Mouse (Mus musculus) spleen, postnatal 14 days (tissue): ENCODE results near the gene Pfas.

Experiments
- DNase-seq, 2 experiments: peaks; one replicate each; pipeline ENCODE4 v3.0.0; 2021 to 2022; ENCODE audit warnings: low spot score in 2 of 2

Pfas gene

DNA sequence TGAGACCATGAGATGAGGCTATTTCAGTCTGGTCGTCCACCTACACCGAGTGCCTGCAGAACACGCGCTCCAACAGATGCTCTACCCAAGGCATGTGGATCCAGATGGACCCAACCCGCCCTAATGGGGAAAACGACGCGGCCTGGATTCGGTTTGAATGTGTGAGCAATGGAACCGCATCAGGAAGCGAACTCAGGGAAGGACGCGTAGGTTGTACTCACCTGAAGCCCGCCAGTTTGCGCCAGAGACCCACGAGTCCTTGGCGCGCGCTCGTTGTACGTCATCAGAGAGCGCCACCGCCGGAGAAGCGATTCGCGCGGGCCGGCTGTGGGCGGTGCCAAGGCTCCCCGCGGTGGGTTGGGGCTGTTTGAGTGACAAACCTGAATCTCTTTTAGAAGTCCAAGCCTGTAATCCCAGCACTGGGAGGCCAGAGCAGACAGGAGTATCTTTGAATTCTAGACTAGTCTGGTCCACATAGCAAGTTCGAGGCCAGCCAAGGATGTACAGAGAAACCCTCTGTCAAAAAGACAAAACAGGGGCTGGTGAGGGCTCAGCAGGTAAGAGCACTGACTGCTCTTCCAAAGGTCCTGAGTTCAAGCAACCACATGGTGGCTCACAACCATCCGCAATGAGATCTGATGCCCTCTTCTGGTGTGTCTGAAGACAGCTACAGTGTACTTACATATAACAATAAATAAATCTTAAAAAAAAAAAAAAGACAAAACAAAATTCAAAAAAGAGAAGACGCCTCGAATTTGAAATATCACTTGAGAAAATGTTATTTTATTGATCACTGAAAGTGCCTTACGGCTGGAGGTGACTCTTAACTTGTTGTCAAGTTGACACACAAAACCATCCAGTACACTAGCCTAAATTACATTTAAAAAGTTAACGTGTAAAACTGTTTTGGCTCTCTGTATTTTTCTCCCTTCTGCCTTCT is at the start of gene Pfas:
Pfas (minus strand) TSS at position 279 of the 940 bp plus-strand sequence.
- peak; percentile 83 to 96 for DNase-seq

DNA sequence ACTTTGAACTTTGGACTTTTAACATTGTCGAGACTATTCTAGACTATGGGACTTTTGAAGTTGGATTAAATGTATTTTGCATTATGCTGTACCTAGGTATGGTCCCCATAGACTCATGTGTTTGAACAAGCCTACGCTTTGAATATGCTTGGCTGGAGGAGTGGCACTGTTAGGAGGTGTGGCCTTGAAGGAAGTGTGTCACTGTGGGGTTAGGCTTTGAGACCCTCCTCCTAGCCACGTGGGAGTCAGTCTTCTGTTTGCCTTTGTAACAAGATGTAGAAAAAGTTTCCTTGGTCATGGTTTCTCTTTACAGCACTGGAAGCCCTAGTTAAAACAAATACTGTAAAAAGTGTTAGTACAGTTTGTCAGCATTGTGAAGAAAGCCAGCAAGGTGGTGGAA is 45.6 kb upstream of the Pfas start:
- no peak for DNase-seq

DNA sequence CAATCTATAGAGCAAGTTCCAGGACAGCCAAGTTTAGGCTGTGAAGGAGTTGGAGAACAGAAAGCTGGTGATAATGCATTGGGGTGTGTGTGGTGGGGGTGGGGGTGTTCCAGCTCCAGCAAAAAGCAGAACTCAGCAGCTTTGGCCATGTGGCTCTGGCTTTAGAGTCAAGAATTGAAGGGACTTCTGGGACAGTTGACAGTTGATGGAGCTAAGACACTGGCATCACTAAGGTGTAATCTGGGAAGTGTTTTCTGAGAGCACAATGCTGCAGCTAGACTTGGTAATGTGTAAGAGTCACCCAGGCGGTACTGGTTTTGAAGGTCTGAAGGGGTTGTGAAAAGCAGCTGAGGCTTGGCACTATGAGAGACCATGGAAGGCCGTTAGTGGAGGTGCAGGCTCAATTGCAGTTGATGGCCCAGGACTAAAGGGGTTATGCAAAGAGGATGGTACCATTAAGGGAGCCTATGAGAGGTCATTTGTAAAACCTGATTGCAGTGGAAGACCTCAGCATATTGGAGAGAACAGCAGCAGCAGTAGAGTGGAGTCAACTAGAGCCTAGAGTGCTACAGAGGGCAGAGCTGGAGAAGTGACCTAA is 44.7 kb upstream of the Pfas start:
- no peak for DNase-seq

DNA sequence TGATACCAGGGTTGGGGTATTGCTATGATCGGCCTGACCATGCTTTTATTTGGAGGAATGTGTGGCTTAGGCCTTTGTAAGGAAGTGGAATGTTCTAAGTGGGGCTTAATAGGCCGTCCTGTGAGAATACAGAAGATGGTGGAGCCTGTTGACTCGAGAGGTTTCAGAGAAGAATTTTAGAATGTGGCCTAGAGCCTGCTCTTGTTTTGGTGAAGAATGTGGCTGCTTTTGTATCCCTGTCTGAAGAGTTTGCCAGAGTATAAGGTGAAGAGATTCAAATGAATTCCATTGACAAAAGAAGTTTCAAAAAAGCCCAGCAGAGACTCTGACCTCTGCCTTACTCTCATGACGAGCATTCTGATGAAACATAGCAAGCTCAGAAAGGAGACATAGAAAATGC is 43.5 kb upstream of the Pfas start:
- DNase-seq: no peak

DNA sequence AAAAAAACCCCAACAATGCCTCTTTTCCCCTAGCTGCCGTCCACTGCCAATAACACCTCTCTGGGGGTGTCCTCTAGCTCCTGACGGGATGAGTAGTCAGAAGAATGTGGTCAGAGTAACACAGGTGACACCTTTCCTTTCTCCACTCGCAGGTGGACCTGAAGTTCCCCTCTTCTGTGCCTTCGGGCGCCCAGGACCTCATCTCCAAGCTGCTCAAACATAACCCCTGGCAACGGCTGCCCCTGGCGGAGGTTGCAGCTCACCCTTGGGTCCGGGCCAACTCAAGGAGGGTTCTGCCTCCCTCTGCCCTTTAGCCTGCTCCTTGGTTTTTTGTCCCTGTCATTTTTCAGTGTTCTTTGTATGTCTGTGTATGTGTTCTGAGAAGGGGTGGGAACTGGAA is 42.5 kb upstream of the Pfas start:
- no peak for DNase-seq

DNA sequence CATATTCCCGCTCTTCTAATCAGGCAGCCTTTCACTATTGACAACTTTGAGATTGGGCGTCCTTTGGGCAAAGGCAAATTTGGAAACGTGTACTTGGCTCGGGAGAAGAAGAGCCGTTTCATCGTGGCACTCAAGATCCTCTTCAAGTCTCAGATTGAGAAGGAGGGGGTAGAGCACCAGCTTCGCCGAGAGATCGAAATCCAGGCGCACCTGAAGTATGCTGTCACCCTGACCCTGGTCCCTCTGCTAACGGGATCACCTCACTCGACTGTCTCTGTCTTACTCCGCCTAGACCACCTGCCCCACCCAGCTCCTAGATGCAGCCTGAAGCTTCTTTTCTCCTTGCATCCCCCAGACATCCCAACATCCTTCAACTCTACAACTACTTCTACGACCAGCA is 39.9 kb upstream of the Pfas start:
- DNase-seq: no peak

DNA sequence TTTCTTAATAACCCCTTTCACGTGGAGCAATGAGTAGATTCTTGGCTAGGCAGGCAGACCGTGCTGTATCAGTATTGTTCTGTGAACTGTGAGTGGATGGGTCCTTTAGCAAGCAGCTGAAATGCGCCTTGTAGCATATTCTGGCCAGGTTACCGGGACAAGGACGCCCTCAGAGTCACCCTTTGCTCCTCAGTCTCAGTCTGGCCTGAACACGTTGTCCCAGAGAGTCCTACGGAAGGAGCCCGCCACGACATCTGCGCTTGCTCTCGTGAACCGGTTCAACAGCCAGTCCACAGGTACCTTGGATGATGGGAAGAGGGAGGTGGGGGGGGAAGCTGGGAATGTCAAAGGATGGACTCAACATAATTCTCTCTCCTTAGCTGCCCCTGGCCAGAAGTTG is 39.3 kb upstream of the Pfas start:
- no peak for DNase-seq

DNA sequence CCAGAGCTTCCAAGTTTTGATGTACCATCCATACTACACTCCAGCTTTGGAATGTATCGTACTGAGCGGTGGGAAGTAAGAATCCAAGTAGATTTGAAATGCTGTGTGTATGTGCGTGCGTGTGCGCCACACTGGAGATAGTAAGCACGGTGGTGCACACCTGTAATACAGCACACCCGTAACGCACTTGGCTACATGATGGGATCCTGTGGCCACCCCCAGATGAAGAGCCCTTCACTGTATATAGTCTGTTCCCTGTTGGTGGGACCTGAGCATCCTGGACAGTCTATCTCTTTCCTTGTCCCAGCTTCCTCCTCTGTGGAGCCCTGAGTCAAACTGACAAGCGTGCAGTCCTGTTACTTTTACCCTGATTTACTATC is 38.1 kb upstream of the Pfas start:
- DNase-seq: no peak

DNA sequence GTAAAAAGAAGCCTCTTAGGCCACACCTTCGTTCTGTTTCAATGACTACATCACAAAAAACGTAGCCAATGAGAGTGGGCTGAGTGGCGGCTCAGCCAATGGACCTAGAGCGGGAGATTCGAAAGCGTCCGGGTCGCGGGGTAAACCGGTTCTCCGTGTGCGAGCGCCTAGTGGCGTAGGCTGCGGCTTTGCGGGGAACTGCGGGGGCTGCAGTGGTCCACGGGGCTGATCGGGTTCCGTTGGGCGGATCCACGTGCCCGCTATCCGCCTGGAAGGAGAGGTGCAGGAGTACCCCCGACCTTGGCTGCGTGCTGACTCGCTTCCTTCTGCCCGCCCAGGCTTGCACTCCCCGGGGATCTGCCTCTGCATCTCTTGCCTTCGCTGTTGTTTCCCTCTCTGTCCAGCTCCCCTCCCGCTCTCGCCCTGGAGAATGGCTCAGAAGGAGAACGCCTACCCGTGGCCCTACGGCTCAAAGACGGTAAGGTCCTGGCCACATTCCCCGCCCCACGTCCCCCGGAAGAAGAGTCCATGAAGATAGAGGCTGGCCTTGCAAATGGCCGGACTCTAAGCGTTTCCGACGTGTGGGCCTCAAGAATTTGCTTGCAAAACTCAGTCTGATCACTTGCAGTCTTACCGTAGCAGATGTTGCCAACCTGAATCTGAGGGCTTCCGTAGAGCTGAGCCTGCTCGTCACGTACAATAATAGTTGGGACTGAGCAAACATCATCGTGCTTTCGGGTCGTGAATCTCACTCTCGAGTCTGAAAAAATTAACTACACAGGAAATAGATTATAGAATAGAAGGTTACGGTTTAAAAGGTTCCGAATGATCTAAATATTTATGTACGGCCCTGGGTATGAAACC is 37.5 kb upstream of the Pfas start, which contains the start of gene Aurkb:
Aurkb (plus strand) TSS at position 117 of the 864 bp plus-strand sequence.
- peak; percentile 73 to 80 for DNase-seq

DNA sequence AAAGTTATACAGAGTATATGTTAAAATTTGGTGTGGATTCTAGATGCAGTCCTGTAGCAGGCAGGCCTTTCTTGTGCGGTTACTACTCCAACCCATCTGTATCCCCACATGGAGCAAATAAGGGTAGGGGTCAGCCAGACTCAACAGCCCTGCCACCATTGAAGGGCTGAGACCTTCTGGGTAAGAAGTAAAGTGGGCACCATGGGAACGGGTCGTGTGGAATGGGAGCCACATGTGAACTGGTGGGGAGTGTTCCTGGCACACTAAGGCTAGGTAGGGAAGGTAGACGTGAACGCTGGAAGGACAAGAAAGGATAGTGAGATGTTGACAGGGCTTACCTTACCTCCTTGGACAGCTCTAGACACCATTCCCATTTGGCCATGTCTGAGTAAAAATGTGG is 29.9 kb upstream of the Pfas start:
- DNase-seq: no peak

DNA sequence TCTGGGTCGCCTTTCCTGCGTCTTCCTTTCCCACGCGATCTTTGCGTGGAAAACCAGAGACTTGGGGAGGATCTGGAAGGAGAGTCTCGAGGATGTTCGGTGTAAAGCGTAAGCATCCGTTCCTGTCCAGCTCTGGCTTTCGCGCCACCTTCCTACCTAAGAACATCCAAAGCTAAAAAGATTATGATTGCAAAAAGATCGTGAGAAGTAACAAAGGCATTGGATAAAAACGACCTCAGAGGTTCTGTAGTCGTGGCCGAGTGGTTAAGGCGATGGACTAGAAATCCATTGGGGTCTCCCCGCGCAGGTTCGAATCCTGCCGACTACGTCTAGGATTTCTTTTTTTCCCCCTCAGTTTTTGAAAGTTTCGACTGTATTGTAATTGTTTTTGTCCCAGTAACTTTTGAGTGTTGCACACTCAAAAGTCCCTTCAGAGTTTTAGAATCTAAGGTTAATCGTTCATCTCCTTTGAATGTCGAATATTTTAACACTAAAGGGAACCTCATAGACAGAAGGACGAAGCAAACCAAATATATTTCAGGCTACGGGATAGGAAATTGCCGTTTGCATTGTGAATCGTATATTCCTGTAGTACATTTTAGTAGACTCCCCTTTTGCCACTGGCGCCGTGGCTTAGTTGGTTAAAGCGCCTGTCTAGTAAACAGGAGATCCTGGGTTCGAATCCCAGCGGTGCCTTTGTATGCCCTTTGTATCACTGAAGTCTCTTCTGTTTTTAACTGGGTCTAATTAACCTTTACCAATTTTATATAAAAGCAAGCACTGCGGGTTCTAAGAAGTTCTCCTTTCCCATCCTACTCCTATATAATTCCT is 29.2 kb upstream of the Pfas start:
- DNase-seq: peak; percentile 64 to 75

DNA sequence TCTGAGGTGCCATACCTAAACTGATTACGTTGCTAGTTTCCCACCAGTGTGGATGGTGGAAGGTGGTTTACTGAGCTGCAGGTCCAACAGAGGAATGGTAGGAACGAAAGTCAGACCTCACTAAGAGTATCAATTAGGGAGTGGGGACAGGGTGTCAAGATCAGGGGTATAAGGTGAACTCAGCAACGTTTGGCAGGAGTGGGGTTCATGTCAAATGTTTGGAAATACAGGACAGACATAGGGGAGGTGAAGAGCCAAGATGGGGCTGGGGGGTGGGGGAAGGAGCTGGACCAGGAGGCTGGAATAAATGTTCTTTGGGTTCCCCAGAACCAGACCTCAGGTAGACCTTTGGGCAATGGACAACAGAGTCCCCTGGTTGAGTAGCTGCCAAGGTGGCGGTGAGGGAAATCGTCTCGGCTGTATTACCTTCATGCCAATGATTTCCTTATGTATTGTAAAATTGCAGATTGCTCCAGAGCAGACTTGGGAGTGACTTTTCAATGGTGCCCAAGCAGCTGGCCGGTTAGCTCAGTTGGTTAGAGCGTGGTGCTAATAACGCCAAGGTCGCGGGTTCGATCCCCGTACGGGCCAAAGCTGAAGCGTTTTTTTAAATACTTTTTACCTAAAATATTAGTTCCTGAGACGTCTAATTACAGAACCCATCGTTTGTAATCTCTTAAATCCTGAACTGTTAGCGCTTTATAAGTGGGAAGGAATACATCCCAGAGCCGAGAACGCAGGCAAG is 28.4 kb upstream of the Pfas start:
- peak; percentile 82 for DNase-seq

DNA sequence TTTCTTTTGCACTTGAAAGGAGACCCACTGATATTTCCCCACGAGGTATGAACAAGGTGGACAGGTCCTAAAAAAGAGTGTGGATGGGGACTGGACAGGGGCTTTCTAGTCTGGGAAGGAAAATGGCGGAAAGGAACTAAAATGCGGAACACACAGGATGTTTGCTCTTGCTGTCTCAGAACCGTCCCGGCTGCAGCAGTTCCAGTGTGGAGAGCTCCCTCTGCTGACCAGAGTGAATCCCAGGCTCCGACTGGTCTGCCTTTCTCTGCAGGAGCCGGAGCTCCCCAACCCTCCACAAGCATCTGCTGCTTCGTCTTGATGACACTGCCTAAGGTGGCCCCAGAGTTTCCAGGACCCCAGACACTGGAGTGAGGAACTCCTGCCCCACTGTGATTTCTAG is 27.6 kb upstream of the Pfas start:
- peak; percentile 67 to 81 for DNase-seq

DNA sequence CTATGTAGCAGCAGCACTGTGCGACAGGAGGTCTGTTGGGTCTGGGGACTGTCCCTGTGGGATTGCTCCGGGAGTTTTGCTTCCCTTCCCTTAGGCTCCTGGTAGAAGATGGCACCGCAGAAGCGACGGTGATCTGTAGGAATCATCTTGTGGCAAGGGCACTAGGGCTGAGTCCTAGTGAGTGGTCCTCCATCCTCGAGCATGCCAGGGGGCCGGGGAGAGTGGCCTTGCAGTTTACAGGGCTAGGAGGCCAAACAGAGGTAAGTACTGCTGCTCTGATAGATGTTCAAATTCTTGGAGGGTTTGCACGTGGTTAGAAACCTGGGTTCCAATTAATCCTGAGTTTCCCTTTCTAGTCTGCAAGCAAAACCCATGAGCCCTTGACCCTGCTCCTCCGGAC is 27.2 kb upstream of the Pfas start:
- no peak for DNase-seq

DNA sequence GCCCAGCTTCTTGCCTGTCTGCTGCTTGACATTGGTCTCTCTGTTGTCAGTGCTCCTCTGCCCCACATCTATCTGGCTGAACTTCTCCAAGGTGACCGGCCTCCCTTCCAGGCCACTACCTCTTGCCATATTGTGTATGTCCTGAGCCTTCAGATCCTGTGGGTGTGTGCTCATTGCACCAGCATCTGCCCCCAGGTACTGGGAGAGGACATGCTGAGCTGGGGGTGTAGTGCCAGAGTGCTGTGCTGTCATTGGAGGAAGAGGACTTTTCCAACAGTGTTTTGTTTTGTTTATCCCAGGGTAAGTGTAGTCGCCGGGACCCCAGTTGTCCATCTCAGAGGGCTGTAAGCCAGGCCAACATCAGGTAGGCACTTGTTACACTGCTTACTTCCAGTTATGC is 26.3 kb upstream of the Pfas start:
- no peak for DNase-seq

DNA sequence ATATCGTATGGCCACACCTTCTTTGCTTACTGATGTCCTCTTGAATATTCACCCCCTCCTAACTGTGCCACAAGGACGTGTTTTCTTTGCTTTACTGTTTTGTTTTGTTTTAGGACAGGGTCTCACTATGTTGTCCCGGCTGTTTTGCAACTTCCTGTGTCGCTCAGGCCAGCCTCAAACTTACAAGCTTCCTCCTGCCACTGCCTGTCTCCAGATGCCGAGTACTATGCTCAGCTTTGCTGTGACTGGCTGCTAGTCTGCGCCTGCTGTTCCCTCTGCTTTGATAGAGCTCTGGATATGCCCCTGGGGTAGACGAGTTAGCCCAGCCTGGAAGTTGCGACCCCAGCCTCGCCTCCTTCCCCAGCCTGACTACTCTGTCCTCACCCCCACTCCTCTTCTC is 25.3 kb upstream of the Pfas start:
- no peak for DNase-seq

DNA sequence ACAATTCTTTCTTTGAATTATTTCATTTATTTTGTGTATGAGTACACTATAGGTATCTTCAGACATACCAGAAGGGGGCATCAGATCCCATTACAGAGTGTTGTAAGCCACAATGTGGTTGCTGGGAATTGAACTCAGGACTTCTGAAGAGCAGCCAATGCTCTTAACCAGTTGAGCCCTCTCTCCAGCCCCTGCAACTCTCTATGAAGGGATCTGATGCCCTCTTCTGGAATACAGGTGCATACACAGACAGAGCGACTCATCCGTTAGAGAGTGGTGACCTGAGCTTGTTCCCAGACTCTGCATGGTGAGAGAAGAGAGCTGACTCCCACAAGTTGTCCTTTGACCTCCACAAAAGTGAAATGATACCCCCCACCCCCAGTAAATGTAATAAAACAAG is 20.5 kb upstream of the Pfas start:
- no peak for DNase-seq

DNA sequence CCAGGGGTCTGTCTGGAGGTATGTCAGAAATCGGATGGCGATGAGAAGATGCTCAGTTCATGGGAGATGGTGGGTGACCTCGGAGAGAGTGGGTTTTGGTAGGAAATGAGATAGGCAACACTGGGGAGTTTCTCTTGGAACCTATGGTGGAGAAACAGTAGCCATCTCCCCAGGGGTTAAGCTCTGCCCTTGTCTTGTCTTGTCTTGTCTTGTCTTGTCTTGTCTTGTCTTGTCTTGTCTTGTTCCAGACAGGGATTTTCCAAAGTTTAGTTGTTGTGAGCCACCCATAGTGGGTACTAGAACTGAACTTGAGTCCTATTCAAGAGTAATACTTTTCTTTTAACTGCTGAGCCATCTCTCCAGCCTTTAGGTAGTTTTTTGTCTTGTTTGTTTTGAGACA is 18.3 kb upstream of the Pfas start:
- DNase-seq: no peak

DNA sequence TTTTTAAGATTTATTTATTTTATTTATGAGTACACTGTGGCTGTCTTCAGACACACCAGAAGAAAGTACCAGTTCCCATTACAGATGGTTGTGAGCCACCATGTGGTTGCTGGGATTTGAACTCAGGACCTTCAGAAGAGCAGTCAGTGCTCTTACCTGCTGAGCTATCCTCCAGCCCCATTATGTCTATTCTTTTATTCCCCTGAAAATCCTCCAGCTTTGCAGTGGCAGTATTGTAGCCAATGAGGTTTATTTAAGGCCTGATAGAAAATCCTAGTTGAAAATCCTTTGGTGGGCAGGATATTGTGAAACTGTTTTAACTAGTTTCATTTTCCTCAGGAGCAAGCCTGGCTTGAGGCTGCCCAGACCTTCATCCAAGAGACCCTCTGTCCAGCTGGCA is 12.4 kb upstream of the Pfas start:
- DNase-seq: no peak

DNA sequence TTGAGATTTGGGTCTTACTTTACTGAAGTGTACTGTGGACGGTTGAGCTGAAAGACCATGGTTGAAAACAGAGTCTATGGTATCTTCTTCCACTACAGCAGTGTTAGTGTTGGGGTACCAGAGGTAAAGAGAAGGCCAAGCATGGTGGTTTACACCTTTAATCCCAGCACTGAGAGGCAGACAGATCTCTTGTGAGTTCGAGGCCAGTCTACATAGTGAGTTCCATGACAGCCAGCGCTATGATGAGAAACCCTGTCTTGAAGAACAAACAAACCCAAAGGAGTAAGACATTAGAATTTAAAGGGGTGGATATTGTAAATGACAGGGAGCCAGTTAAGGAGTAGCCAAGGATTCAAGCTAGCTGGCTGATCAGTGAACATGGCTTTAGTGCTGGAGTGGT is 8.5 kb upstream of the Pfas start:
- no peak for DNase-seq
